ENCODE assay signal across 10 mouse cellular contexts in the genomic region with DNA sequence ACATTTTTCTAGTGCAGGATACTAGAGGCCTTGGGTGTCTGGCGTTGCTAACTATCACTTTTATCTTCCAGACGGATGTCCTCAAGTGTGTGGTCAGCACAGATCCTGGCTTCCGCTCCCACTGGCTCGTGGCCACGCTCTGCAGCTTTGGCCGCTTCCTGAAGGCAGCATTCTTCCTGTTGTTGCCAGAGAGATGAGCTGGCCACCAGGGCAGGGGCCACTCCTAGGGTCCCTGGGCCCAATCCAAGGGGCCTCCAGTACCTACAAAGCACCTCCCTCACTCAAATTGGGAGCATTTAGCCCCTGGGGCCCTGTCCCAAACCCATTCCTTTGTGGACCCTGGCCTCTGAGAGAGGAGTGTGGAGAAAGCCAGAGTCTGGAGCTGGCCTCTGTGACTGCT. TPM values are rescaled to one million over a fixed set of nuclear protein-coding genes. Genes with fewer than 3 reads are reported as not detected.
DNase-seq lines count a peak whose midpoint lies in the region; ATAC-seq and TF ChIP-seq lines count a peak whose summit lies in the region.
"Had no signal": no experiment of that assay in that cellular context is flagged by ENCODE, and none has a peak within 500 bp of the region (broad histone marks: within the 10 kb centered on the region; RNA-seq: fewer than 3 reads in every experiment).

No protein-coding gene starts in this region.

- no peak for TF ChIP-seq POLR2A in lung, adult 2 months (IDR thresholded peaks at IDR 0.05; ENCODE audit: borderline replicate concordance, extremely low read depth, low read depth, low read length)

- H3K27me3 ChIP-seq in heart, embryonic 14.5 days (ENCODE audit: control insufficient read depth, insufficient read depth, low read length): no peaks in the 10 kb centered on the region
- H3K27me3 ChIP-seq: embryonic facial prominence, embryonic 15.5 days had no signal

- no peak overlapping the region for H3K4me3 ChIP-seq in heart, embryonic 14.5 days (ENCODE audit: control insufficient read depth in 1 of 2, insufficient read depth in 1 of 2, low read depth in 1 of 2, low read length in 2 of 2)
- no peak overlapping the region for H3K4me3 ChIP-seq in lung, adult 2 months (replicated peaks; ENCODE audit: extremely low read depth, low read depth, low read length)
- H3K4me3 ChIP-seq: embryonic facial prominence, embryonic 15.5 days; megakaryocyte, embryonic 14.5 days had no signal

- peak; percentile 56 for DNase-seq in 3134 (ENCODE audit: extremely low read depth, insufficient read length, low spot score)
- peak; percentile 20 for DNase-seq in brain, adult 2 months (ENCODE audit: low read depth, low spot score)
- peak; percentile 23 for DNase-seq in lung, adult 2 months
- DNase-seq in embryo, embryonic 11 days: no peak
- DNase-seq in yolk sac, embryonic 10.5 days (ENCODE audit: low spot score): no peak
- no peak for DNase-seq in spleen, postnatal 14 days (ENCODE audit: low spot score in 2 of 2)
- DNase-seq in c-Kit-positive CD71-positive TER-119-positive erythroid progenitor cells, embryonic 14.5 days (ENCODE audit: low spot score): no peak

- peak overlapping the region; percentile 20 to 64 for H3K27ac ChIP-seq in heart, embryonic 14.5 days (replicated peaks in 1 of 2; ENCODE audit: control insufficient read depth in 1 of 2, insufficient read depth in 1 of 2, low read depth in 2 of 2, low read length in 2 of 2)
- H3K27ac ChIP-seq: embryonic facial prominence, embryonic 15.5 days had no signal

- H3K4me2 ChIP-seq in heart, embryonic 14.5 days (ENCODE audit: low read length): no peak overlapping the region
- H3K4me2 ChIP-seq: embryonic facial prominence, embryonic 15.5 days had no signal

- TF ChIP-seq CTCF in lung, adult 2 months (IDR thresholded peaks at IDR 0.05; ENCODE audit: insufficient read depth, low read length): no peak

- H3K9me3 ChIP-seq in heart, embryonic 14.5 days (ENCODE audit: control insufficient read depth, low read length): no peaks in the 10 kb centered on the region
- H3K9me3 ChIP-seq: embryonic facial prominence, embryonic 15.5 days; megakaryocyte, embryonic 14.5 days had no signal

- H3K9ac ChIP-seq in heart, embryonic 14.5 days (ENCODE audit: low read length): no peak overlapping the region
- H3K9ac ChIP-seq: embryonic facial prominence, embryonic 15.5 days had no signal

- 46% methylated on average over 6 of the region's 6 CpGs for WGBS in heart, embryonic 14.5 days
- 40% methylated on average over 6 of the region's 6 CpGs for WGBS in lung, adult 2 months

- H3K36me3 ChIP-seq in heart, embryonic 14.5 days (ENCODE audit: control insufficient read depth, insufficient read depth, low read length): peaks cover 29% of the 10 kb centered on the region

- no peak; the same call in 1 of the 2 replicates for ATAC-seq in heart, embryonic 14.5 days (ENCODE audit: insufficient number of reproducible peaks, insufficient read depth, low FRiP score, low read depth)

- peaks cover 12 to 28% of the 10 kb centered on the region in 2 experiments for H3K4me1 ChIP-seq in heart, embryonic 14.5 days (ENCODE audit: control insufficient read depth in 2 of 2, insufficient read depth in 2 of 2, low read length in 2 of 2)
- H3K4me1 ChIP-seq in lung, adult 2 months (ENCODE audit: control insufficient read depth, insufficient read depth, low read length): no peaks in the 10 kb centered on the region; the same call in none of the 2 replicates
- H3K4me1 ChIP-seq: embryonic facial prominence, embryonic 15.5 days had no signal

RNA-seq across cellular contexts. Expression of a gene that starts 9.5 kb away (rescaled TPM):
- 33.8 and 37.0 TPM in 2 replicates for polyA plus RNA-seq in heart, embryonic 14.5 days (2014; fragmentation: Nextera tagmentation; extraction: Ambion mirVana)
- polyA plus RNA-seq in lung, adult 2 months (2012; rRNA removed): 32.5 and 41.7 TPM in 2 replicates

RNA-seq across cellular contexts. Expression of a gene that starts 36.5 kb away (rescaled TPM):
- polyA plus RNA-seq in heart, embryonic 14.5 days (2014; fragmentation: Nextera tagmentation; extraction: Ambion mirVana): 154 and 164 TPM in 2 replicates
- 88.6 and 141 TPM in 2 replicates for polyA plus RNA-seq in lung, adult 2 months (2012; rRNA removed)

RNA-seq across cellular contexts. Expression of a gene that starts 56.3 kb away (rescaled TPM):
- 63.1 and 63.5 TPM in 2 replicates for polyA plus RNA-seq in heart, embryonic 14.5 days (2014; fragmentation: Nextera tagmentation; extraction: Ambion mirVana)
- polyA plus RNA-seq in lung, adult 2 months (2012; rRNA removed): 38.6 and 50.6 TPM in 2 replicates

RNA-seq across cellular contexts. Expression of a gene that starts 59.7 kb away (rescaled TPM):
- polyA plus RNA-seq in heart, embryonic 14.5 days (2014; fragmentation: Nextera tagmentation; extraction: Ambion mirVana): 52.8 and 59.4 TPM in 2 replicates
- polyA plus RNA-seq in lung, adult 2 months (2012; rRNA removed): 28.5 and 29.3 TPM in 2 replicates

Comparison
In these comparisons a context has a peak if more than half of its experiments do, and no peak if none do; other contexts are left out.
1. DNase-seq: peak in 3134 (single experiment), brain, adult 2 months (single experiment) and lung, adult 2 months (single experiment); none in embryo, embryonic 11 days (single experiment), yolk sac, embryonic 10.5 days (single experiment), spleen, postnatal 14 days (0 of 2) and c-Kit-positive CD71-positive TER-119-positive erythroid progenitor cells, embryonic 14.5 days (single experiment).